Mouse (Mus musculus): Measurements from ENCODE around the gene Srgap1.
A peak's percentile ranks its signal among the peaks of the same experiment; 100 is the strongest.
"Not testable (repeated sequence)": the region's sequence is repeated elsewhere in the genome, so short reads cannot be mapped to it uniquely, and the experiment has no call there.

Srgap1 gene

GRCm38 (mm10) chr10:121770624-121771577, 276.2 kb downstream of the Srgap1 start:
- ATAC-seq (ENCODE audit: insufficient number of reproducible peaks, low FRiP score, low TSS enrichment), result no peak

- no peak for ATAC-seq (ENCODE audit: insufficient number of reproducible peaks, low FRiP score, low TSS enrichment)
Observed at GRCm38 (mm10) chr10:121769711-121770110, 277.4 kb downstream of the Srgap1 start.

GRCm38 (mm10) chr10:121767295-121767694, 279.8 kb downstream of the Srgap1 start:
- ATAC-seq (ENCODE audit: insufficient number of reproducible peaks, low FRiP score, low TSS enrichment), result not testable (repeated sequence)

- ATAC-seq (ENCODE audit: insufficient number of reproducible peaks, low FRiP score, low TSS enrichment), result no peak
Observed at GRCm38 (mm10) chr10:121765174-121766057, 281.7 kb downstream of the Srgap1 start.

- ATAC-seq (ENCODE audit: insufficient number of reproducible peaks, low FRiP score, low TSS enrichment), result no peak
Observed at GRCm38 (mm10) chr10:121764469-121765173, 282.5 kb downstream of the Srgap1 start.

GRCm38 (mm10) chr10:121763191-121763590, 283.9 kb downstream of the Srgap1 start:
- ATAC-seq (ENCODE audit: insufficient number of reproducible peaks, low FRiP score, low TSS enrichment), result 0 out of 2 replicates have a peak, but pooled peaks have one; percentile 31

- no peak for ATAC-seq (ENCODE audit: insufficient number of reproducible peaks, low FRiP score, low TSS enrichment)
Observed at GRCm38 (mm10) chr10:121762141-121762540, 285.0 kb downstream of the Srgap1 start.

GRCm38 (mm10) chr10:121759095-121759494, 288.0 kb downstream of the Srgap1 start:
- ATAC-seq (ENCODE audit: insufficient number of reproducible peaks, low FRiP score, low TSS enrichment), result no peak

GRCm38 (mm10) chr10:121756677-121757076, 290.4 kb downstream of the Srgap1 start:
- ATAC-seq (ENCODE audit: insufficient number of reproducible peaks, low FRiP score, low TSS enrichment), result no peak

- ATAC-seq (ENCODE audit: insufficient number of reproducible peaks, low FRiP score, low TSS enrichment), result no peak
Observed at GRCm38 (mm10) chr10:121755822-121756221, 291.3 kb downstream of the Srgap1 start.

GRCm38 (mm10) chr10:121754237-121754636, 292.9 kb downstream of the Srgap1 start:
- ATAC-seq (ENCODE audit: insufficient number of reproducible peaks, low FRiP score, low TSS enrichment), result no peak

GRCm38 (mm10) chr10:121750175-121750574, 296.9 kb downstream of the Srgap1 start:
- no peak for ATAC-seq (ENCODE audit: insufficient number of reproducible peaks, low FRiP score, low TSS enrichment)

- ATAC-seq (ENCODE audit: insufficient number of reproducible peaks, low FRiP score, low TSS enrichment), result no peak
Observed at GRCm38 (mm10) chr10:121742336-121742735, 304.8 kb downstream of the Srgap1 start.

GRCm38 (mm10) chr10:121739548-121740505, 307.3 kb downstream of the Srgap1 start, which contains the start of gene BC048403:
Gene BC048403, plus strand, starts transcription at chr10:121739937.
- peak; percentile 83 for ATAC-seq (ENCODE audit: insufficient number of reproducible peaks, low FRiP score, low TSS enrichment)

- ATAC-seq (ENCODE audit: insufficient number of reproducible peaks, low FRiP score, low TSS enrichment), result no peak
Observed at GRCm38 (mm10) chr10:121737256-121737655, 309.9 kb downstream of the Srgap1 start.

- ATAC-seq (ENCODE audit: insufficient number of reproducible peaks, low FRiP score, low TSS enrichment), result no peak
Observed at GRCm38 (mm10) chr10:121732542-121732941, 314.6 kb downstream of the Srgap1 start.

GRCm38 (mm10) chr10:121731048-121731725, 315.9 kb downstream of the Srgap1 start:
- ATAC-seq (ENCODE audit: insufficient number of reproducible peaks, low FRiP score, low TSS enrichment), result no peak
